Mouse (Mus musculus) lung, embryonic 14.5 days (tissue): ENCODE measurements around the gene Dynll2. TPM values are rescaled to one million over a fixed set of nuclear protein-coding genes. Genes with fewer than 3 reads are reported as not detected.

Experiments
- ATAC-seq: fragments of 200-750 bp; cut with Nextera tagmentation; 2 replicates; pipeline ENCODE4 v1.8.0; 2017; ENCODE audit warnings: mild to moderate bottlenecking, moderate TSS enrichment, moderate library complexity; ENCODE audit not compliant: insufficient read depth
- DNase-seq: peaks from one replicate; pipeline ENCODE4 v3.0.0-alpha.2; 2015
- H3K27ac ChIP-seq: fragments of 300-500 bp; sonication (generic); 2 replicates; pipeline ENCODE4 v1.5.1; 2014; ENCODE audit warnings: low read depth, mild to moderate bottlenecking, moderate library complexity
- H3K27me3 ChIP-seq: fragments of 300-500 bp; sonication (generic); 2 replicates; pipeline ENCODE4 v1.6.1; 2014; ENCODE audit warnings: low read length, control low read depth; ENCODE audit not compliant: insufficient read depth
- H3K36me3 ChIP-seq: fragments of 300-500 bp; sonication (generic); 2 replicates; pipeline ENCODE4 v1.6.1; 2014; ENCODE audit warnings: control low read depth; ENCODE audit not compliant: insufficient read depth
- H3K4me1 ChIP-seq: fragments of 300-500 bp; sonication (generic); 2 replicates; pipeline ENCODE4 v1.6.1; 2014; ENCODE audit warnings: antibody characterized with exemption, control low read depth; ENCODE audit not compliant: insufficient read depth
- H3K4me2 ChIP-seq: fragments of 300-500 bp; sonication (generic); 2 replicates; pipeline ENCODE4 v1.6.1; 2014; ENCODE audit warnings: mild to moderate bottlenecking
- H3K4me3 ChIP-seq: fragments of 300-500 bp; sonication (generic); 2 replicates; pipeline ENCODE4 v1.5.1; 2014; ENCODE audit warnings: low read depth, low read length
- H3K9ac ChIP-seq: fragments of 300-500 bp; sonication (generic); 2 replicates; pipeline ENCODE4 v1.6.1; 2014
- H3K9me3 ChIP-seq: fragments of 300-500 bp; sonication (generic); 2 replicates; pipeline ENCODE4 v1.6.1; 2016; ENCODE audit warnings: low read depth, low read length, control low read depth
- CTCF ChIP-seq: IDR thresholded peaks from 2 replicates; pipeline ENCODE4 v1.5.1; 2016; ENCODE audit warnings: antibody characterized with exemption, low read depth
- WGBS: fragments of 180-500 bp; shearing (Covaris S2); extraction: QIAGEN DNeasy Blood & Tissue Kit; methylation state at CpG from one replicate; pipeline ENCODE4 v1.1.7; 2014; 5-methylcytosine and 5-hydroxymethylcytosine counted together
- polyA plus RNA-seq: library from polyadenylated mRNA; unstranded; fragments of >200 nt; fragmentation: Nextera tagmentation; extraction: Ambion mirVana; gene quantifications from 2 replicates; pipeline ENCODE4 v1.2.1, GENCODE M21; 2014

Dynll2 gene
- polyA plus RNA-seq, 1 experiment from 2014 or later = 19.7 TPM

GRCm38 (mm10) chr11:88011208-88011913 lies 24.0 kb upstream of the Dynll2 start:
- H3K27ac ChIP-seq = peak overlapping the region; percentile 55
- H3K4me3 ChIP-seq = no peak overlapping the region
- peak overlapping the region; percentile 29; the same call in 1 of the 2 replicates for H3K4me2 ChIP-seq
- no peaks in the 10 kb centered on the region for H3K36me3 ChIP-seq
- DNase-seq (peak; percentile 40), ATAC-seq (peak; percentile 47)
- no peak overlapping the region for H3K9ac ChIP-seq
- peaks cover 4% of the 10 kb centered on the region; the same call in 1 of the 2 replicates for H3K4me1 ChIP-seq
- no peak for TF ChIP-seq CTCF
- WGBS = 43% methylated on average over 11 of the region's 11 CpGs
- H3K9me3 ChIP-seq = no peaks in the 10 kb centered on the region
- no peaks in the 10 kb centered on the region for H3K27me3 ChIP-seq

- H3K4me2 ChIP-seq = peak overlapping the region; percentile 36; the same call in 1 of the 2 replicates
- no peak overlapping the region; the same call in 1 of the 2 replicates for H3K9ac ChIP-seq
- 15% methylated on average over 16 of the region's 16 CpGs for WGBS
- H3K27me3 ChIP-seq = no peaks in the 10 kb centered on the region
- no peak for TF ChIP-seq CTCF
- peak; percentile 57 for DNase-seq
- ATAC-seq = peak; percentile 49; the same call in 1 of the 2 replicates
- no peaks in the 10 kb centered on the region for H3K36me3 ChIP-seq
- H3K27ac ChIP-seq = peak overlapping the region; percentile 33; the same call in 1 of the 2 replicates
- no peaks in the 10 kb centered on the region for H3K9me3 ChIP-seq
- H3K4me3 ChIP-seq = no peak overlapping the region
- peaks cover 4% of the 10 kb centered on the region; the same call in 1 of the 2 replicates for H3K4me1 ChIP-seq
Observed at GRCm38 (mm10) chr11:88009542-88010190, 22.3 kb upstream of the Dynll2 start.

GRCm38 (mm10) chr11:88008641-88009040 lies 21.3 kb upstream of the Dynll2 start:
- WGBS = 25% methylated on average over 1 of the region's 1 CpGs
- H3K4me3 ChIP-seq = no peak overlapping the region
- peaks cover 4% of the 10 kb centered on the region; the same call in 1 of the 2 replicates for H3K4me1 ChIP-seq
- H3K9me3 ChIP-seq = no peaks in the 10 kb centered on the region
- H3K36me3 ChIP-seq = no peaks in the 10 kb centered on the region
- no peak overlapping the region for H3K9ac ChIP-seq
- no peak for TF ChIP-seq CTCF
- H3K27me3 ChIP-seq = no peaks in the 10 kb centered on the region
- ATAC-seq = no peak
- no peak for DNase-seq
- no peak overlapping the region for H3K27ac ChIP-seq
- H3K4me2 ChIP-seq = no peak overlapping the region

- no peak for DNase-seq
- no peaks in the 10 kb centered on the region for H3K27me3 ChIP-seq
- TF ChIP-seq CTCF = no peak
- no peak overlapping the region for H3K9ac ChIP-seq
- no peak for ATAC-seq
- no peaks in the 10 kb centered on the region for H3K4me1 ChIP-seq
- WGBS = 45% methylated on average over 2 of the region's 2 CpGs
- H3K4me2 ChIP-seq = no peak overlapping the region
- H3K9me3 ChIP-seq = no peaks in the 10 kb centered on the region
- no peak overlapping the region for H3K4me3 ChIP-seq
- H3K36me3 ChIP-seq = no peaks in the 10 kb centered on the region
- no peak overlapping the region for H3K27ac ChIP-seq
Observed at GRCm38 (mm10) chr11:88004123-88004522, 16.8 kb upstream of the Dynll2 start.

- H3K4me2 ChIP-seq = no peak overlapping the region
- H3K4me1 ChIP-seq = no peaks in the 10 kb centered on the region
- no peak for ATAC-seq
- no peak overlapping the region for H3K9ac ChIP-seq
- H3K27me3 ChIP-seq = no peaks in the 10 kb centered on the region
- no peak for DNase-seq
- no peak overlapping the region for H3K4me3 ChIP-seq
- no peak for TF ChIP-seq CTCF
- no peaks in the 10 kb centered on the region for H3K9me3 ChIP-seq
- H3K27ac ChIP-seq = no peak overlapping the region
- no peaks in the 10 kb centered on the region for H3K36me3 ChIP-seq
- WGBS = 32% methylated on average over 4 of the region's 4 CpGs
Observed at GRCm38 (mm10) chr11:88002738-88003137, 15.4 kb upstream of the Dynll2 start.

- no peaks in the 10 kb centered on the region for H3K9me3 ChIP-seq
- no peak overlapping the region for H3K4me2 ChIP-seq
- H3K9ac ChIP-seq = no peak overlapping the region
- WGBS = 90% methylated on average over 5 of the region's 5 CpGs
- DNase-seq (no peak), ATAC-seq (no peak)
- no peaks in the 10 kb centered on the region for H3K4me1 ChIP-seq
- H3K27ac ChIP-seq = no peak overlapping the region
- H3K36me3 ChIP-seq = no peaks in the 10 kb centered on the region
- no peaks in the 10 kb centered on the region for H3K27me3 ChIP-seq
- TF ChIP-seq CTCF = peak; percentile 38
- no peak overlapping the region for H3K4me3 ChIP-seq
Observed at GRCm38 (mm10) chr11:87999751-88000150, 12.4 kb upstream of the Dynll2 start.

- Histone ChIP-seq H3K27ac (no peak overlapping the region), H3K4me3 (no peak overlapping the region), H3K27me3 (no peaks in the 10 kb centered on the region), H3K36me3 (no peaks in the 10 kb centered on the region), H3K4me2 (no peak overlapping the region), H3K9ac (no peak overlapping the region), H3K9me3 (no peaks in the 10 kb centered on the region), H3K4me1 (no peaks in the 10 kb centered on the region)
- ATAC-seq (no peak), DNase-seq (no peak)
- 23% methylated on average over 4 of the region's 4 CpGs for WGBS
- no peak for TF ChIP-seq CTCF
Observed at GRCm38 (mm10) chr11:87991806-87992205, 4.5 kb upstream of the Dynll2 start.
